Mouse (Mus musculus): ENCODE results near the gene Cdkl5.

DNA sequence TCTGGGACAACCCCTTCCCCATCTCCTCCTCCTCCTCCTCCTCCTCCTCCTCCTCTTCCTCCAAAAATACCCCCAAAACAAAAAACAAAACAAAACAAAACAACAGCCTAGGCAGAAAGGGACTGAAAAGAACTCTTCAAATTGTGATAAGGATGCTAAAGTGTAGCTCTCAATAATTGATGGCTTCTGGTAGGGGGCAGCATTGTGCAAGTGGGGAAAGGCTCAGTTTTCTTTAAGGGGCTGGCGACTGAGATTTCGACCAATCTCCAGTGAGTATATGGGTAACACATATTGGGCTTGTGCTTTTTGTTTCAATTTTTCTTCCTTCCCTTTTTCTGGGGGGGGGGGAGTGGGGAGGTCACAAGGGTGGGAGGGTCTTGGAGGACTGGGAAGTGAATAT is 37.9 kb upstream of the Cdkl5 start:
- TF ChIP-seq CTCF (IDR thresholded peaks at IDR 0.05; ENCODE audit: low read depth, low read length) (no peak), POLR2A (IDR thresholded peaks at IDR 0.05; ENCODE audit: insufficient read depth, low read length) (no peak), EP300 (IDR thresholded peaks at IDR 0.05; ENCODE audit: insufficient read depth, low read depth, low read length) (no peak)
